10 mouse cellular contexts compared by ENCODE assay signal in the genomic region with DNA sequence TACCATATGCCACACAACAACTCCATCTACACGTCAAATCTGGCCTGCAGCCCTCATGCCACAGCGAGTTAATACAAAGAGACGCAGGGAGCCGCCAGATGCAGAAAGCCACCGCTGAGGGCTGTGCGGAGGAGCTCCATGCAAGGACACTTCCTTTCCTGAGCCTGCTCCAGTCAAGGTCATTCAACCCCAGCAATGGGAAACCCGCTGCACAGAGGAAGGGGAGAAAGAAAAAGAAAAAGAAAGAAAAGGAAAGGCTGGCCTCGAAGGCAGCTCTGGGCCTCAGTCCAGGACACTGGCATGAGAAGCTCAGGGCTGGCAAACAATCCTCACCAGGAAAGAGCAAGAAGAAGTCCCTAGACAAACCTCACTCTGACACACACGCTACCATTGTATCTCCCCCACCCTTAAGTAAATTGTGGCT. TPM values are rescaled to one million over a fixed set of nuclear protein-coding genes. Genes with fewer than 3 reads are reported as not detected.
DNase-seq lines count a peak whose midpoint lies in the region; ATAC-seq and TF ChIP-seq lines count a peak whose summit lies in the region.
"Had no signal": no experiment of that assay in that cellular context is flagged by ENCODE, and none has a peak within 500 bp of the region (broad histone marks: within the 10 kb centered on the region; RNA-seq: fewer than 3 reads in every experiment).

No protein-coding gene starts in this region.

- TF ChIP-seq CTCF in lung, adult 2 months (IDR thresholded peaks at IDR 0.05; ENCODE audit: insufficient read depth, low read length) = no peak
- TF ChIP-seq CTCF in cerebellum, adult 2 months (IDR thresholded peaks at IDR 0.05; ENCODE audit: borderline replicate concordance, insufficient read depth, low read depth, low read length) = no peak
- no peak for TF ChIP-seq CTCF in kidney, adult 2 months (conservative IDR thresholded peaks at IDR 0.05; ENCODE audit: insufficient read depth, insufficient read length, low read depth, low read length)

- H3K9ac ChIP-seq in lung, embryonic 16.5 days (ENCODE audit: low read length) = no peak overlapping the region
- H3K9ac ChIP-seq in heart, embryonic 15.5 days = no peak overlapping the region
- H3K9ac ChIP-seq: liver, embryonic 14.5 days; stomach, embryonic 15.5 days had no signal

- TF ChIP-seq POLR2A in lung, adult 2 months (IDR thresholded peaks at IDR 0.05; ENCODE audit: borderline replicate concordance, extremely low read depth, low read depth, low read length) = no peak
- no peak for TF ChIP-seq POLR2A in cerebellum, adult 2 months (IDR thresholded peaks at IDR 0.05; ENCODE audit: borderline replicate concordance, insufficient read depth, low read length)
- TF ChIP-seq POLR2A in kidney, adult 2 months (IDR thresholded peaks at IDR 0.05; ENCODE audit: low read depth, low read length) = no peak

- no peak overlapping the region for H3K4me3 ChIP-seq in lung, embryonic 16.5 days (ENCODE audit: low read length)
- no peak overlapping the region for H3K4me3 ChIP-seq in lung, adult 2 months (replicated peaks; ENCODE audit: extremely low read depth, low read depth, low read length)
- H3K4me3 ChIP-seq in cerebellum, adult 2 months (replicated peaks; ENCODE audit: insufficient read depth, low read depth, low read length) = no peak overlapping the region
- no peak overlapping the region for H3K4me3 ChIP-seq in heart, embryonic 15.5 days
- H3K4me3 ChIP-seq in kidney, adult 2 months (ENCODE audit: insufficient read depth, low read depth, low read length) = no peak overlapping the region
- H3K4me3 ChIP-seq: stomach, embryonic 15.5 days had no signal

- 0 out of 2 replicates have a peak, but pooled peaks have one; percentile 15 for ATAC-seq in lung, embryonic 16.5 days (ENCODE audit: low read depth)
- no peak for ATAC-seq in heart, embryonic 15.5 days (replicated peaks; ENCODE audit: insufficient number of reproducible peaks, insufficient read depth, low FRiP score, low read depth)
- ATAC-seq in erythroblast, adult 5-6 weeks (replicated peaks; ENCODE audit: low FRiP score, poor library complexity, severe bottlenecking) = no peak

- 53% methylated on average over 9 of the region's 9 CpGs for WGBS in lung, embryonic 16.5 days
- WGBS in lung, adult 2 months = 47% methylated on average over 9 of the region's 9 CpGs
- 4% methylated on average over 9 of the region's 9 CpGs for WGBS in cerebellum, adult 2 months
- 47% methylated on average over 9 of the region's 9 CpGs for WGBS in heart, embryonic 15.5 days
- 61% methylated on average over 9 of the region's 9 CpGs for WGBS in kidney, adult 2 months

- no peaks in the 10 kb centered on the region for H3K36me3 ChIP-seq in lung, embryonic 16.5 days (ENCODE audit: control insufficient read depth, insufficient read depth, low read length)
- H3K36me3 ChIP-seq in heart, embryonic 15.5 days = no peaks in the 10 kb centered on the region
- H3K36me3 ChIP-seq in kidney, adult 2 months (ENCODE audit: control insufficient read depth, insufficient read depth, low read length) = no peaks in the 10 kb centered on the region
- H3K36me3 ChIP-seq: stomach, embryonic 15.5 days had no signal

- no peaks in the 10 kb centered on the region for H3K27me3 ChIP-seq in lung, embryonic 16.5 days (ENCODE audit: control insufficient read depth, insufficient read depth, low read depth, low read length)
- no peaks in the 10 kb centered on the region for H3K27me3 ChIP-seq in cerebellum, adult 2 months (ENCODE audit: control insufficient read depth, insufficient read depth, low read length)
- no peaks in the 10 kb centered on the region for H3K27me3 ChIP-seq in heart, embryonic 15.5 days
- H3K27me3 ChIP-seq in kidney, adult 2 months (replicated peaks; ENCODE audit: control insufficient read depth, insufficient read depth, low read length) = no peaks in the 10 kb centered on the region
- H3K27me3 ChIP-seq: stomach, embryonic 15.5 days had no signal

- DNase-seq in lung, adult 2 months = no peak
- DNase-seq in cerebellum, adult 2 months = peak; percentile 55 to 62
- DNase-seq in ovary, postnatal 36 days (ENCODE audit: low spot score) = peak; percentile 57
- no peak for DNase-seq in liver
- no peak for DNase-seq in kidney, adult 2 months

- no peaks in the 10 kb centered on the region for H3K9me3 ChIP-seq in lung, embryonic 16.5 days (ENCODE audit: control insufficient read depth, low read length)
- no peaks in the 10 kb centered on the region for H3K9me3 ChIP-seq in heart, embryonic 15.5 days (replicated peaks)
- H3K9me3 ChIP-seq: stomach, embryonic 15.5 days had no signal

- H3K4me1 ChIP-seq in lung, embryonic 16.5 days (replicated peaks; ENCODE audit: control insufficient read depth, insufficient read depth, low read length) = peaks cover 7% of the 10 kb centered on the region; the same call in 1 of the 2 replicates
- peaks cover 6% of the 10 kb centered on the region for H3K4me1 ChIP-seq in lung, adult 2 months (ENCODE audit: control insufficient read depth, insufficient read depth, low read length)
- peaks cover 15% of the 10 kb centered on the region for H3K4me1 ChIP-seq in cerebellum, adult 2 months (ENCODE audit: control insufficient read depth, insufficient read depth, low read length)
- peaks cover 12% of the 10 kb centered on the region; the same call in 1 of the 2 replicates for H3K4me1 ChIP-seq in heart, embryonic 15.5 days (replicated peaks)
- no peaks in the 10 kb centered on the region for H3K4me1 ChIP-seq in kidney, adult 2 months (ENCODE audit: control insufficient read depth, insufficient read depth, low read length)

- H3K4me2 ChIP-seq in lung, embryonic 16.5 days (ENCODE audit: low read depth, low read length) = peak overlapping the region; percentile 32; the same call in 1 of the 2 replicates
- no peak overlapping the region for H3K4me2 ChIP-seq in heart, embryonic 15.5 days
- H3K4me2 ChIP-seq: stomach, embryonic 15.5 days had no signal

- no peak overlapping the region for H3K27ac ChIP-seq in lung, embryonic 16.5 days (ENCODE audit: low read length)
- no peak overlapping the region for H3K27ac ChIP-seq in cerebellum, adult 2 months (ENCODE audit: insufficient read depth, low read length)
- H3K27ac ChIP-seq in heart, embryonic 15.5 days = peak overlapping the region; percentile 25; the same call in 1 of the 2 replicates
- H3K27ac ChIP-seq in kidney, adult 2 months (ENCODE audit: insufficient read depth, low read depth, low read length) = no peak overlapping the region
- H3K27ac ChIP-seq: liver, embryonic 14.5 days; stomach, embryonic 15.5 days had no signal

RNA-seq across cellular contexts. Expression of a gene that starts 44.2 kb away (rescaled TPM):
- polyA plus RNA-seq in lung, embryonic 16.5 days (2015; fragmentation: Nextera tagmentation; extraction: Ambion mirVana) = 60.4 and 60.8 TPM in 2 replicates
- polyA plus RNA-seq in lung, adult 2 months (2012; rRNA removed) = 43.6 and 48.2 TPM in 2 replicates
- 58.2 and 61.5 TPM in 2 replicates for polyA plus RNA-seq in cerebellum, adult 2 months (2012; rRNA removed)
- 57.5 and 64.2 TPM in 2 replicates for polyA plus RNA-seq in heart, embryonic 15.5 days (2015; fragmentation: Nextera tagmentation; extraction: Ambion mirVana)
- 28.0 and 28.6 TPM in 2 replicates for polyA plus RNA-seq in kidney, adult 2 months (2012; rRNA removed)
- total RNA-seq in erythroblast, adult 5-6 weeks (2015; ENCODE audit: low replicate concordance) = 87.6 and 115 TPM in 2 replicates
- total RNA-seq in erythroblast, adult 5-6 weeks (2017; ENCODE audit: low replicate concordance) = 84.3 and 113 TPM in 2 replicates

Comparison
In these comparisons a context has a peak if more than half of its experiments do, and no peak if none do; other contexts are left out.
1. DNase-seq: peak in cerebellum, adult 2 months (2 of 2) and ovary, postnatal 36 days (single experiment); none in lung, adult 2 months (single experiment), liver (single experiment) and kidney, adult 2 months (single experiment).